8 mouse cellular contexts compared by ENCODE assay signal in the genomic region with DNA sequence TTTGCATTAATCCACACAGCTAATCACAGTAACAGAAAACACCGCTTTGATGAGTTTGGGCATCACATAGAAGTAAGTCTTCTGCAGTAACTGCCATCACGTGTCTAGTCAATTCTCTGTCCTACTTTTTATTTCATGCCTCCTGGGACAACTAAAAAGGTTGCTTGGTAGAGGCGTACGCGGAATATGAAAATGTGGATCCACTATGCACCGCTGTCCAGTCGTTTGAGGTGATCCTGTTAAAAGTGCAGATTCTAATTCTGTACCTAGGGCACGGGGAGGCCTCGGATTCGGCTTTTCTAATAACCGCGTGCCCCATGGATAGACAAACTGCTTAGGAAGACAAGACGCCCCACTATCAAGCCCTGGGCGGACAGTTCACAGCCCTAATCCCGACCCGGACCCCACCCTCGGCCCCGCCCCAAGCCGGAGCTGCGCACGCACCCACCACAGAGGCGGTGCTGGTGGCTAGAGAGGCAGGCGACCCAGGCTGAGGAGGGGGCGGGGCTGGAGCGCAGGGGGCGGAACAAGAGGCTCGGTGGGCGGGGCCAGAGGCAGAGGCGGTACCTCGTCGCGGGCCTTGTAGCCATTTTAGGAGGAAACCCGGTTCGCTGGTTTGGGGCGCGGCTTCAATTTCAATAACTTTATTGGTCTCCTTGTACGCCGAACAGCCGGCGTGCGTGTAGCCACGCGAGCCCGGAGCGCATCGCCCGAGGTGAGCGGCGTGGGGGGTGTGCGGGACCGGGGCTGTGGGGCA. TPM values are rescaled to one million over a fixed set of nuclear protein-coding genes. Genes with fewer than 3 reads are reported as not detected.
DNase-seq lines count a peak whose midpoint lies in the region; ATAC-seq lines count a peak whose summit lies in the region.

A gene (plus strand): TSS at position 539 of the 757 bp plus-strand sequence.

- H3K27me3 ChIP-seq in heart, embryonic 13.5 days (replicated peaks): no peaks in the 10 kb centered on the region
- H3K27me3 ChIP-seq in liver, embryonic 12.5 days (replicated peaks): no peaks in the 10 kb centered on the region; the same call in 1 of the 2 replicates
- H3K27me3 ChIP-seq in stomach, embryonic 15.5 days (replicated peaks): no peaks in the 10 kb centered on the region

- no peaks in the 10 kb centered on the region for H3K4me1 ChIP-seq in brown adipose tissue, adult 24 weeks (ENCODE audit: control insufficient read depth, insufficient read depth, insufficient read length, low read length)
- peaks cover 41% of the 10 kb centered on the region for H3K4me1 ChIP-seq in heart, embryonic 13.5 days
- H3K4me1 ChIP-seq in liver, embryonic 12.5 days: peaks cover 37% of the 10 kb centered on the region
- peaks cover 22% of the 10 kb centered on the region for H3K4me1 ChIP-seq in stomach, embryonic 15.5 days

- H3K4me2 ChIP-seq in heart, embryonic 13.5 days: peak within 1 kb of the TSS; percentile 88
- peak within 1 kb of the TSS; percentile 92 for H3K4me2 ChIP-seq in liver, embryonic 12.5 days
- peak within 1 kb of the TSS; percentile 84 for H3K4me2 ChIP-seq in stomach, embryonic 15.5 days

- DNase-seq in CD4-positive, CD25-positive, alpha-beta regulatory T cell, adult 2 months (ENCODE audit: low read depth, low spot score): peak; percentile 99
- peak; percentile 56 for DNase-seq in fat pad, adult 2 months (ENCODE audit: extremely low read depth, low read depth, low spot score)
- DNase-seq in kidney, postnatal 10 days: peak; percentile 100
- peak; percentile 98 to 99 for DNase-seq in natural killer cell, adult 2 months (ENCODE audit: low spot score in 2 of 2)

- peak within 1 kb of the TSS; percentile 62 for H3K27ac ChIP-seq in brown adipose tissue, adult 24 weeks (replicated peaks; ENCODE audit: low read depth, low read length)
- H3K27ac ChIP-seq in heart, embryonic 13.5 days (replicated peaks): peak within 1 kb of the TSS; percentile 83
- peak within 1 kb of the TSS; percentile 74; the same call in 1 of the 2 replicates for H3K27ac ChIP-seq in liver, embryonic 12.5 days
- peak within 1 kb of the TSS; percentile 61; the same call in 1 of the 2 replicates for H3K27ac ChIP-seq in stomach, embryonic 15.5 days

- peak within 1 kb of the TSS; percentile 83 for H3K4me3 ChIP-seq in brown adipose tissue, adult 24 weeks (ENCODE audit: insufficient read depth, low read depth, low read length)
- peak within 1 kb of the TSS; percentile 91 for H3K4me3 ChIP-seq in heart, embryonic 13.5 days
- peak within 1 kb of the TSS; percentile 86 for H3K4me3 ChIP-seq in liver, embryonic 12.5 days
- H3K4me3 ChIP-seq in stomach, embryonic 15.5 days (replicated peaks): peak within 1 kb of the TSS; percentile 97

- ATAC-seq in heart, embryonic 13.5 days (ENCODE audit: extremely low read depth, insufficient number of reproducible peaks, low FRiP score, low TSS enrichment): peak; percentile 93
- peak; percentile 98 for ATAC-seq in liver, embryonic 12.5 days
- ATAC-seq in stomach, embryonic 15.5 days (ENCODE audit: insufficient read depth, low FRiP score, low read depth): peak; percentile 94

- peak within 1 kb of the TSS; percentile 91 for H3K9ac ChIP-seq in heart, embryonic 13.5 days
- H3K9ac ChIP-seq in liver, embryonic 12.5 days: peak within 1 kb of the TSS; percentile 83
- H3K9ac ChIP-seq in stomach, embryonic 15.5 days: peak within 1 kb of the TSS; percentile 71

- H3K36me3 ChIP-seq in heart, embryonic 13.5 days: peaks cover 7% of the 10 kb centered on the region
- peaks cover 7% of the 10 kb centered on the region; the same call in 1 of the 2 replicates for H3K36me3 ChIP-seq in liver, embryonic 12.5 days
- H3K36me3 ChIP-seq in stomach, embryonic 15.5 days: no peaks in the 10 kb centered on the region

- WGBS in heart, embryonic 13.5 days: 3% methylated on average over 49 of the region's 51 CpGs
- WGBS in liver, embryonic 12.5 days (ENCODE audit: insufficient replicate concordance): 2% methylated on average over 51 of the region's 51 CpGs
- WGBS in stomach, embryonic 15.5 days: 2% methylated on average over 51 of the region's 51 CpGs

- peaks cover 7% of the 10 kb centered on the region for H3K9me3 ChIP-seq in heart, embryonic 13.5 days
- no peaks in the 10 kb centered on the region for H3K9me3 ChIP-seq in liver, embryonic 12.5 days (replicated peaks)
- H3K9me3 ChIP-seq in stomach, embryonic 15.5 days: no peaks in the 10 kb centered on the region

RNA-seq across cellular contexts. Expression of the gene that starts here (rescaled TPM):
- 4.3 and 9.1 TPM in 2 replicates for polyA plus RNA-seq in brown adipose tissue, adult 24 weeks (2012; ENCODE audit: insufficient read depth, insufficient read length, missing spikeins)
- polyA plus RNA-seq in heart, embryonic 13.5 days (2015; fragmentation: Nextera tagmentation; extraction: Ambion mirVana): 14.1 and 15.4 TPM in 2 replicates
- 2.8 and 3.1 TPM in 2 replicates for polyA plus RNA-seq in liver, embryonic 12.5 days (2016; fragmentation: Nextera tagmentation; extraction: Ambion mirVana)
- 7.7 and 8.9 TPM in 2 replicates for polyA plus RNA-seq in stomach, embryonic 15.5 days (2015; fragmentation: Nextera tagmentation; extraction: Ambion mirVana)

Comparison
In these comparisons a context has a peak if more than half of its experiments do, and no peak if none do; other contexts are left out.
1. Peak in every context shown above with its lines: DNase-seq, ATAC-seq, H3K4me3 ChIP-seq and H3K27ac ChIP-seq.